Mouse (Mus musculus): ENCODE results near the gene Ubtfl1.
"Not testable (repeated sequence)": the region's sequence is repeated elsewhere in the genome, so short reads cannot be mapped to it uniquely, and the experiment has no call there.

Ubtfl1 gene

GRCm38 (mm10) chr9:18404118-18404517, at the start of gene Ubtfl1:
Gene Ubtfl1, plus strand, starts transcription at chr9:18404418.
- no peak for DNase-seq (ENCODE audit: low spot score)

DNA sequence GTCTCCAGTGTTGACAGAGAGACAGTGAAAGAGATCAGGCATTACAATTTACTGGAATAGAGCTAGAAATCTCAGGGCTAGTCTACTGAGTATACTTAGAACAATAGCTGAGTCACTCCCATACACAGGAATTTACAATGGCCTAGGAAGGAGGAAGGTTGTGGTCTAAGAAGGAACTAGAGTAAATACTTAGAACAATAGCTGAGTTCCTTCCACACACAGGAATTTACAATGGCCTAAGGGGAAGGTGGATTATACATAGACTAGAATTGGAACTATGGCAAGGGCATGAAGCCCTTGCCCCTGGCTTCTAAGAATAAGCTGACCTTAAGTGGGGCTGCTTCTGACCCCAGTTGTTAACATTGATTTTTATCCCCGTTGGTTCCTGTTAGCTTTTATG, 31.2 kb upstream of the Ubtfl1 start:
- not testable (repeated sequence) for DNase-seq (ENCODE audit: low spot score)

DNA sequence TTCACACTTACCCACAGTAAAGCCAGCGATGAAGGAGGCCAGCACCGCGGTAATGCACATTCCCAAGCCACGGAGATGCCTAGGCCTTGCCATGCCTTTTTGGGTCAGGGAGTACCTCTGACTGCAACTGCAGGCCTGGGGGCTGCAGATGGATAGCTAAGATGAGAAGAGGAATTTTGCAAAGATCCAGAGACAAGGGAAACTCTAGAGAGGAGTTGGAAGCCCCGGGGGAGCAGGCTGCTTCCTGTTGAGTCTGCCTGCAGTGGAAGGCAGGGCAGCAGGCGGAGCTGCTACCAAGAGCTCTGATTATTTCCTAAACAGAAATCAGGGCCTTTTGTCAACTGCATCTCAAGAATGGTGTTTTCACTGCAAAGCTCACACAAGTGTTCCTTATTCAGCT, 18.4 kb upstream of the Ubtfl1 start:
- DNase-seq (ENCODE audit: low spot score): no peak

GRCm38 (mm10) chr9:18399629-18400028, 4.6 kb upstream of the Ubtfl1 start:
- DNase-seq (ENCODE audit: low spot score): no peak

- not testable (repeated sequence) for DNase-seq (ENCODE audit: low spot score)
Measured at GRCm38 (mm10) chr9:18402895-18403294, 1.3 kb upstream of the Ubtfl1 start, which contains the start of gene Naalad2. Gene Naalad2, minus strand, starts transcription at chr9:18402995.

GRCm38 (mm10) chr9:18412371-18412770, 8.2 kb downstream of the Ubtfl1 start:
- DNase-seq (ENCODE audit: low spot score): not testable (repeated sequence)

DNA sequence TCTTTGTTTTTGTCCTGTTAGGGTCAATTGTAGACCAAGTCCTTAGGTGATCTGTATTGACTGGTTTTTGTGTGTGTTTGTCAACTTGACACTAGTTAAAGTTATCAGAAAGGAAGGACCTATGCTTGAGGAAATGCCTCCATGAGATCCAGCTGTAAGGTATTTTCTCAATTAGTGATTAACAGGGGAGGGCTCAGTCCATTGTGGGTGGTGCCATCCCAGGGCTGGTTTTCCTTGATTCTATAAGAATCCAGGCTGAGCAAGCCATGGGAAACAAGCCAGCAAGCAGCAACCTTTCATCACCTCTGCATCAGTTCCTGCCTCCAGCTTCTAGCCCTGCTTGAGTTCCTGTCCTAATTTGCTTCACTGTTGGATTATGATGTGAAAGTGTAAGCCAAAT, 26.1 kb downstream of the Ubtfl1 start, which contains the start of gene Mbd3l2:
Mbd3l2 (plus strand) TSS at position 301 of the 400 bp plus-strand sequence.
- DNase-seq (ENCODE audit: low spot score): no peak

- DNase-seq (ENCODE audit: low spot score): no peak
Measured at GRCm38 (mm10) chr9:18431687-18432086, 27.5 kb downstream of the Ubtfl1 start.

- DNase-seq (ENCODE audit: low spot score): no peak
Measured at GRCm38 (mm10) chr9:18456520-18456919, 52.3 kb downstream of the Ubtfl1 start.
